Mouse (Mus musculus): ENCODE data around the gene Fstl4. TPM values are rescaled to one million over a fixed set of nuclear protein-coding genes. Genes with fewer than 3 reads are reported as not detected.

Fstl4 gene
- polyA plus RNA-seq, 1 experiment from 2014 or later, result 9.1 TPM

- 47% methylated on average over 23 of the region's 23 CpGs for WGBS (ENCODE audit: insufficient replicate concordance)
- Histone ChIP-seq H3K27me3 (ENCODE audit: control insufficient read depth, insufficient read depth, low read length) (no peaks in the 10 kb centered on the region), H3K9ac (ENCODE audit: low read depth, low read length) (0 out of 2 replicates have a peak overlapping the region, but pooled peaks have one; percentile 11), H3K36me3 (ENCODE audit: control insufficient read depth, insufficient read depth, low read length) (no peaks in the 10 kb centered on the region), H3K4me3 (ENCODE audit: low read depth, low read length) (no peak overlapping the region), H3K4me2 (peak overlapping the region; percentile 46), H3K27ac (ENCODE audit: low read depth, low read length) (no peak overlapping the region), H3K9me3 (replicated peaks; ENCODE audit: control insufficient read depth, low read length) (no peaks in the 10 kb centered on the region), H3K4me1 (ENCODE audit: control insufficient read depth, insufficient read depth, low read length) (0 out of 2 replicates have a peak, but pooled peaks cover 3% of the 10 kb centered on the region)
- ATAC-seq (replicated peaks; ENCODE audit: insufficient number of reproducible peaks, low FRiP score, low TSS enrichment), result no peak
These were observed 368.1 kb downstream of the Fstl4 start for GRCm38 (mm10) chr11:53132406-53133035.

GRCm38 (mm10) chr11:53136371-53136770 is 371.9 kb downstream of the Fstl4 start:
- Histone ChIP-seq H3K4me3 (ENCODE audit: low read depth, low read length) (no peak overlapping the region), H3K9ac (ENCODE audit: low read depth, low read length) (no peak overlapping the region), H3K4me1 (ENCODE audit: control insufficient read depth, insufficient read depth, low read length) (0 out of 2 replicates have a peak, but pooled peaks cover 3% of the 10 kb centered on the region), H3K27ac (ENCODE audit: low read depth, low read length) (no peak overlapping the region), H3K9me3 (replicated peaks; ENCODE audit: control insufficient read depth, low read length) (no peaks in the 10 kb centered on the region), H3K36me3 (ENCODE audit: control insufficient read depth, insufficient read depth, low read length) (no peaks in the 10 kb centered on the region), H3K4me2 (no peak overlapping the region), H3K27me3 (ENCODE audit: control insufficient read depth, insufficient read depth, low read length) (no peaks in the 10 kb centered on the region)
- ATAC-seq (replicated peaks; ENCODE audit: insufficient number of reproducible peaks, low FRiP score, low TSS enrichment), result no peak
- 85% methylated on average over 11 of the region's 11 CpGs for WGBS (ENCODE audit: insufficient replicate concordance)

DNA sequence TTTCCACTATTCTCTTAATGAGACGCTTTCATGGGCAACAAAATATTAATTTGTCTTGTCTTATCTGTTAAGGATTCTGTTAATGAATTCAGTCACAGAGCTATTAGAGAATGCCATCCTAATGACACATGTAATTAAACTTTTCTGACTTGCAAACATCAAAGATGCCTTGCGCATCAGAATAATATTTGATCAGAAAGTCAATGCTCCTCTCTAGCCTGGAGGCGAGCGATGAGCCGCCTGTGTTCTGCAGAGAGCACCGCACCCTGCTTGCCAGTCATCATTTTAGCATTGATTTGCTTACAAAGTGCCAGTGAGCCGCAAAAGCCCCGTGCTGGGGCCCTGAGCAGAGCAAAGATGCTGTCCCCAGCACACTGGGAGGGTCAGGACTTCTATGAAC is 372.9 kb downstream of the Fstl4 start:
- Histone ChIP-seq H3K4me3 (ENCODE audit: low read depth, low read length) (no peak overlapping the region), H3K9ac (ENCODE audit: low read depth, low read length) (no peak overlapping the region)
- 76% methylated on average over 8 of the region's 8 CpGs for WGBS (ENCODE audit: insufficient replicate concordance)

GRCm38 (mm10) chr11:53138212-53138611 is 373.8 kb downstream of the Fstl4 start:
- Histone ChIP-seq H3K27me3 (ENCODE audit: control insufficient read depth, insufficient read depth, low read length) (no peaks in the 10 kb centered on the region), H3K4me1 (ENCODE audit: control insufficient read depth, insufficient read depth, low read length) (no peaks in the 10 kb centered on the region), H3K9ac (ENCODE audit: low read depth, low read length) (no peak overlapping the region), H3K27ac (ENCODE audit: low read depth, low read length) (no peak overlapping the region), H3K4me3 (ENCODE audit: low read depth, low read length) (no peak overlapping the region), H3K36me3 (ENCODE audit: control insufficient read depth, insufficient read depth, low read length) (no peaks in the 10 kb centered on the region), H3K9me3 (replicated peaks; ENCODE audit: control insufficient read depth, low read length) (no peaks in the 10 kb centered on the region), H3K4me2 (no peak overlapping the region)
- ATAC-seq (replicated peaks; ENCODE audit: insufficient number of reproducible peaks, low FRiP score, low TSS enrichment), result no peak
- 73% methylated on average over 6 of the region's 6 CpGs for WGBS (ENCODE audit: insufficient replicate concordance)

More for the DNA sequence above, 372.9 kb downstream of the Fstl4 start:
- Histone ChIP-seq H3K4me1 (ENCODE audit: control insufficient read depth, insufficient read depth, low read length) (0 out of 2 replicates have a peak, but pooled peaks cover 3% of the 10 kb centered on the region), H3K36me3 (ENCODE audit: control insufficient read depth, insufficient read depth, low read length) (no peaks in the 10 kb centered on the region), H3K27me3 (ENCODE audit: control insufficient read depth, insufficient read depth, low read length) (no peaks in the 10 kb centered on the region), H3K27ac (ENCODE audit: low read depth, low read length) (no peak overlapping the region), H3K4me2 (no peak overlapping the region), H3K9me3 (replicated peaks; ENCODE audit: control insufficient read depth, low read length) (no peaks in the 10 kb centered on the region)
- no peak for ATAC-seq (replicated peaks; ENCODE audit: insufficient number of reproducible peaks, low FRiP score, low TSS enrichment)

- H3K4me3 ChIP-seq (ENCODE audit: low read depth, low read length), result no peak overlapping the region
- WGBS (ENCODE audit: insufficient replicate concordance), result 82% methylated on average over 3 of the region's 3 CpGs
- H3K27ac ChIP-seq (ENCODE audit: low read depth, low read length), result no peak overlapping the region
- no peaks in the 10 kb centered on the region for H3K4me1 ChIP-seq (ENCODE audit: control insufficient read depth, insufficient read depth, low read length)
- ATAC-seq (replicated peaks; ENCODE audit: insufficient number of reproducible peaks, low FRiP score, low TSS enrichment), result no peak
- no peaks in the 10 kb centered on the region for H3K9me3 ChIP-seq (replicated peaks; ENCODE audit: control insufficient read depth, low read length)
- H3K27me3 ChIP-seq (ENCODE audit: control insufficient read depth, insufficient read depth, low read length), result no peaks in the 10 kb centered on the region
- H3K36me3 ChIP-seq (ENCODE audit: control insufficient read depth, insufficient read depth, low read length), result no peaks in the 10 kb centered on the region
- no peak overlapping the region for H3K9ac ChIP-seq (ENCODE audit: low read depth, low read length)
- H3K4me2 ChIP-seq, result no peak overlapping the region
These were observed 375.2 kb downstream of the Fstl4 start for GRCm38 (mm10) chr11:53139666-53140065.

DNA sequence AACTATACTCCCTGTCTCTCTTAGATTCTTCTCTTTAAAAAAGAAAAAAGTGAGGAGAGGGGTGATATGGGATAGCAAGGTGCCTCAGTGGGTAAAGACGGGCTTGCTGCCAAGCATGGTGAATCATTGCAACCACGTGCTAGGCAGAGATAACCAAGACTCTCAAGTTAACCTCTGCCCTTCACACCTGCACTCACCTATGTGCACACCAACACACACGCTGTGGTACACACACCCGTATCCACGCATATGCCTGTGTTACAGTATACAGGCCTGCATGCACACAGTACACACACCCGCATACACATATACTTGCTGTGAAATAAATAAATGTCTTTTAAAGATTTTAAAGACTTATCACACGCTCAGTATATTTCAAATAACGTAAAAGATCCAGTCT is 375.8 kb downstream of the Fstl4 start:
- H3K27me3 ChIP-seq (ENCODE audit: control insufficient read depth, insufficient read depth, low read length), result no peaks in the 10 kb centered on the region
- H3K27ac ChIP-seq (ENCODE audit: low read depth, low read length), result no peak overlapping the region
- 79% methylated on average over 8 of the region's 8 CpGs for WGBS (ENCODE audit: insufficient replicate concordance)
- H3K4me2 ChIP-seq, result no peak overlapping the region
- no peaks in the 10 kb centered on the region for H3K4me1 ChIP-seq (ENCODE audit: control insufficient read depth, insufficient read depth, low read length)
- H3K9ac ChIP-seq (ENCODE audit: low read depth, low read length), result no peak overlapping the region
- H3K9me3 ChIP-seq (replicated peaks; ENCODE audit: control insufficient read depth, low read length), result no peaks in the 10 kb centered on the region
- H3K4me3 ChIP-seq (ENCODE audit: low read depth, low read length), result no peak overlapping the region
- no peak for ATAC-seq (replicated peaks; ENCODE audit: insufficient number of reproducible peaks, low FRiP score, low TSS enrichment)
- no peaks in the 10 kb centered on the region for H3K36me3 ChIP-seq (ENCODE audit: control insufficient read depth, insufficient read depth, low read length)

- ATAC-seq (replicated peaks; ENCODE audit: insufficient number of reproducible peaks, low FRiP score, low TSS enrichment), result no peak
- Histone ChIP-seq H3K27me3 (ENCODE audit: control insufficient read depth, insufficient read depth, low read length) (no peaks in the 10 kb centered on the region), H3K4me1 (ENCODE audit: control insufficient read depth, insufficient read depth, low read length) (no peaks in the 10 kb centered on the region), H3K9me3 (replicated peaks; ENCODE audit: control insufficient read depth, low read length) (no peaks in the 10 kb centered on the region), H3K9ac (ENCODE audit: low read depth, low read length) (no peak overlapping the region), H3K4me2 (no peak overlapping the region), H3K4me3 (ENCODE audit: low read depth, low read length) (no peak overlapping the region), H3K36me3 (ENCODE audit: control insufficient read depth, insufficient read depth, low read length) (no peaks in the 10 kb centered on the region), H3K27ac (ENCODE audit: low read depth, low read length) (no peak overlapping the region)
- 85% methylated on average over 10 of the region's 10 CpGs for WGBS (ENCODE audit: insufficient replicate concordance)
These were observed 376.4 kb downstream of the Fstl4 start for GRCm38 (mm10) chr11:53140722-53141400.

- no peak overlapping the region for H3K4me3 ChIP-seq (ENCODE audit: low read depth, low read length)
- H3K27ac ChIP-seq (ENCODE audit: low read depth, low read length), result no peak overlapping the region
- H3K4me2 ChIP-seq, result no peak overlapping the region
- H3K27me3 ChIP-seq (ENCODE audit: control insufficient read depth, insufficient read depth, low read length), result 0 out of 2 replicates have a peak, but pooled peaks cover 2% of the 10 kb centered on the region
- no peaks in the 10 kb centered on the region for H3K9me3 ChIP-seq (replicated peaks; ENCODE audit: control insufficient read depth, low read length)
- WGBS (ENCODE audit: insufficient replicate concordance), result 64% methylated on average over 5 of the region's 5 CpGs
- no peaks in the 10 kb centered on the region for H3K4me1 ChIP-seq (ENCODE audit: control insufficient read depth, insufficient read depth, low read length)
- no peak for ATAC-seq (replicated peaks; ENCODE audit: insufficient number of reproducible peaks, low FRiP score, low TSS enrichment)
- H3K9ac ChIP-seq (ENCODE audit: low read depth, low read length), result no peak overlapping the region
- no peaks in the 10 kb centered on the region for H3K36me3 ChIP-seq (ENCODE audit: control insufficient read depth, insufficient read depth, low read length)
These were observed 379.1 kb downstream of the Fstl4 start for GRCm38 (mm10) chr11:53143522-53143921.

All from heart, embryonic 11.5 days (tissue).